Mouse (Mus musculus): Measurements from ENCODE around the gene Gemin6. TPM values are rescaled to one million over a fixed set of nuclear protein-coding genes. Genes with fewer than 3 reads are reported as not detected.
A peak's percentile ranks its signal among the peaks of the same experiment; 100 is the strongest.
"Not testable (repeated sequence)": the region's sequence is repeated elsewhere in the genome, so short reads cannot be mapped to it uniquely, and the experiment has no call there.

Gene Gemin6
- 1 to 10 TPM; 5.8 to 6.6 TPM for total RNA-seq (2021)

- intact Hi-C loops (cut with DNase I) = no loop called here
These were observed at the start of gene Gemin6 for GRCm38 (mm10) chr17:80224326-80225116. Gene Gemin6 (plus strand): TSS chr17:80224441.

GRCm38 (mm10) chr17:80174699-80175385 lies 49.4 kb upstream of the Gemin6 start:
- intact Hi-C loops (cut with DNase I) = no loop called here
- DNase-seq (ENCODE audit: extremely low spot score in 1 of 2, low spot score in 2 of 2) = no peak

More at GRCm38 (mm10) chr17:80224326-80225116, at the start of gene Gemin6:
- peak; percentile 87 for DNase-seq (ENCODE audit: extremely low spot score in 1 of 2, low spot score in 2 of 2)

GRCm38 (mm10) chr17:80175386-80175739 lies 48.9 kb upstream of the Gemin6 start:
- DNase-seq (ENCODE audit: extremely low spot score in 1 of 2, low spot score in 2 of 2) = no peak
- intact Hi-C loops (cut with DNase I) = no loop called here

- no peak for DNase-seq (ENCODE audit: extremely low spot score in 1 of 2, low spot score in 2 of 2)
- intact Hi-C loops (cut with DNase I) = no loop called here
These were observed 48.3 kb upstream of the Gemin6 start for GRCm38 (mm10) chr17:80175966-80176365.

GRCm38 (mm10) chr17:80178846-80179245 lies 45.4 kb upstream of the Gemin6 start:
- intact Hi-C loops (cut with DNase I); DNase-seq (ENCODE audit: extremely low spot score in 1 of 2, low spot score in 2 of 2): not testable (repeated sequence)

- intact Hi-C loops (cut with DNase I) = loop anchor here (2.0 to 5.0 kb wide), 2 partner anchors 131 to 163 kb away; no protein-coding TSS in a partner anchor
- peak; percentile 78 for DNase-seq (ENCODE audit: extremely low spot score in 1 of 2, low spot score in 2 of 2)
These were observed 44.3 kb upstream of the Gemin6 start for GRCm38 (mm10) chr17:80179959-80180358.

- no peak for DNase-seq (ENCODE audit: extremely low spot score in 1 of 2, low spot score in 2 of 2)
- intact Hi-C loops (cut with DNase I) = loop anchor here (2.0 to 5.0 kb wide), 2 partner anchors 132 to 163 kb away; no protein-coding TSS in a partner anchor
These were observed 43.8 kb upstream of the Gemin6 start for GRCm38 (mm10) chr17:80180468-80180867.

GRCm38 (mm10) chr17:80183615-80184014 lies 40.6 kb upstream of the Gemin6 start:
- DNase-seq (ENCODE audit: extremely low spot score in 1 of 2, low spot score in 2 of 2) = no peak
- intact Hi-C loops (cut with DNase I) = loop anchor here (5.0 kb wide), 1 partner anchor 166 kb away; no protein-coding TSS in a partner anchor

GRCm38 (mm10) chr17:80193075-80193474 lies 31.2 kb upstream of the Gemin6 start:
- intact Hi-C loops (cut with DNase I) = loop anchor here (5.0 kb wide), 1 partner anchor 331 kb away; no protein-coding TSS in a partner anchor
- DNase-seq (ENCODE audit: extremely low spot score in 1 of 2, low spot score in 2 of 2) = peak in 1 of 2 experiments; percentile 16

GRCm38 (mm10) chr17:80199160-80199778 lies 25.0 kb upstream of the Gemin6 start:
- intact Hi-C loops (cut with DNase I) = no loop called here
- DNase-seq (ENCODE audit: extremely low spot score in 1 of 2, low spot score in 2 of 2) = no peak

GRCm38 (mm10) chr17:80205657-80206056 lies 18.6 kb upstream of the Gemin6 start:
- DNase-seq (ENCODE audit: extremely low spot score in 1 of 2, low spot score in 2 of 2) = no peak
- intact Hi-C loops (cut with DNase I) = no loop called here

- intact Hi-C loops (cut with DNase I) = no loop called here
- peak in 1 of 2 experiments; percentile 82 for DNase-seq (ENCODE audit: extremely low spot score in 1 of 2, low spot score in 2 of 2)
These were observed 18.0 kb upstream of the Gemin6 start for GRCm38 (mm10) chr17:80206301-80206670.

- intact Hi-C loops (cut with DNase I) = no loop called here
- DNase-seq (ENCODE audit: extremely low spot score in 1 of 2, low spot score in 2 of 2) = peak; percentile 98 to 99
These were observed 17.3 kb upstream of the Gemin6 start, which contains the start of the genes Srsf7 and Ttc39d for GRCm38 (mm10) chr17:80206671-80207581. Gene Srsf7 (minus strand): TSS chr17:80207307. Gene Ttc39d (plus strand): TSS chr17:80207460.

- intact Hi-C loops (cut with DNase I); DNase-seq (ENCODE audit: extremely low spot score in 1 of 2, low spot score in 2 of 2): not testable (repeated sequence)
These were observed 10.2 kb upstream of the Gemin6 start for GRCm38 (mm10) chr17:80213998-80214397.

- no peak for DNase-seq (ENCODE audit: extremely low spot score in 1 of 2, low spot score in 2 of 2)
- intact Hi-C loops (cut with DNase I) = no loop called here
These were observed 4.1 kb upstream of the Gemin6 start for GRCm38 (mm10) chr17:80220131-80220530.

- DNase-seq (ENCODE audit: extremely low spot score in 1 of 2, low spot score in 2 of 2) = no peak
- intact Hi-C loops (cut with DNase I) = no loop called here
These were observed 3.0 kb upstream of the Gemin6 start for GRCm38 (mm10) chr17:80221202-80221601.

- no peak for DNase-seq (ENCODE audit: extremely low spot score in 1 of 2, low spot score in 2 of 2)
- intact Hi-C loops (cut with DNase I) = no loop called here
These were observed 2.2 kb upstream of the Gemin6 start for GRCm38 (mm10) chr17:80221890-80222628.

- no peak for DNase-seq (ENCODE audit: extremely low spot score in 1 of 2, low spot score in 2 of 2)
- intact Hi-C loops (cut with DNase I) = no loop called here
These were observed 412 bp upstream of the Gemin6 start for GRCm38 (mm10) chr17:80223829-80224228.
